Mouse (Mus musculus): ENCODE data around the gene Slc17a4.

- TF ChIP-seq CTCF (IDR thresholded peaks at IDR 0.05; ENCODE audit: low read depth, low read length) = no peak
- TF ChIP-seq POLR2A (IDR thresholded peaks at IDR 0.05; ENCODE audit: insufficient read depth, low read length) = no peak
These were observed 22.1 kb downstream of the Slc17a4 start for GRCm38 (mm10) chr13:23892592-23893268.
